Mouse (Mus musculus): ENCODE measurements around the gene Mob4. TPM values are rescaled to one million over a fixed set of nuclear protein-coding genes. Genes with fewer than 3 reads are reported as not detected.

Mob4 gene
- polyA plus RNA-seq, 1 experiment from 2014 or later, result 40.1 TPM

GRCm38 (mm10) chr1:55160831-55161638, 30.0 kb downstream of the Mob4 start:
- H3K9me3 ChIP-seq (ENCODE audit: low read length), result no peaks in the 10 kb centered on the region
- no peaks in the 10 kb centered on the region for H3K27me3 ChIP-seq (ENCODE audit: insufficient read depth, low read length)
- TF ChIP-seq EP300 (IDR thresholded peaks at IDR 0.05; ENCODE audit: low read depth) (no peak), CTCF (IDR thresholded peaks at IDR 0.05; ENCODE audit: low read depth) (no peak)
- H3K9ac ChIP-seq (replicated peaks), result no peak overlapping the region
- H3K4me2 ChIP-seq (ENCODE audit: low read depth, low read length), result no peak overlapping the region
- H3K36me3 ChIP-seq (replicated peaks; ENCODE audit: insufficient read depth, low read length), result peaks cover 14% of the 10 kb centered on the region
- no peaks in the 10 kb centered on the region for H3K4me1 ChIP-seq (ENCODE audit: insufficient read depth)
- no peak for DNase-seq
- no peak overlapping the region for H3K4me3 ChIP-seq (ENCODE audit: low read depth, low read length)
- no peak for ATAC-seq
- H3K27ac ChIP-seq (ENCODE audit: low read depth), result no peak overlapping the region
- 88% methylated on average over 17 of the region's 17 CpGs for WGBS (ENCODE audit: insufficient replicate concordance)

- H3K4me2 ChIP-seq (ENCODE audit: low read depth, low read length), result no peak overlapping the region
- H3K36me3 ChIP-seq (replicated peaks; ENCODE audit: insufficient read depth, low read length), result peaks cover 8% of the 10 kb centered on the region
- no peaks in the 10 kb centered on the region for H3K4me1 ChIP-seq (ENCODE audit: insufficient read depth)
- TF ChIP-seq CTCF (IDR thresholded peaks at IDR 0.05; ENCODE audit: low read depth) (peak; percentile 69), EP300 (IDR thresholded peaks at IDR 0.05; ENCODE audit: low read depth) (no peak)
- no peaks in the 10 kb centered on the region for H3K27me3 ChIP-seq (ENCODE audit: insufficient read depth, low read length)
- 0 out of 2 replicates have a peak, but pooled peaks have one; percentile 43 for ATAC-seq
- WGBS (ENCODE audit: insufficient replicate concordance), result 75% methylated on average over 7 of the region's 7 CpGs
- peak; percentile 58 for DNase-seq
- H3K9me3 ChIP-seq (ENCODE audit: low read length), result no peaks in the 10 kb centered on the region
- H3K9ac ChIP-seq (replicated peaks), result no peak overlapping the region
- H3K4me3 ChIP-seq (ENCODE audit: low read depth, low read length), result no peak overlapping the region
- H3K27ac ChIP-seq (ENCODE audit: low read depth), result no peak overlapping the region
These were observed 30.9 kb downstream of the Mob4 start for GRCm38 (mm10) chr1:55161895-55162294.

GRCm38 (mm10) chr1:55162781-55163180, 31.8 kb downstream of the Mob4 start:
- DNase-seq, result no peak
- Histone ChIP-seq H3K36me3 (replicated peaks; ENCODE audit: insufficient read depth, low read length) (peaks cover 5% of the 10 kb centered on the region), H3K27me3 (ENCODE audit: insufficient read depth, low read length) (no peaks in the 10 kb centered on the region), H3K9me3 (ENCODE audit: low read length) (no peaks in the 10 kb centered on the region), H3K27ac (ENCODE audit: low read depth) (no peak overlapping the region), H3K4me3 (ENCODE audit: low read depth, low read length) (no peak overlapping the region), H3K4me2 (ENCODE audit: low read depth, low read length) (no peak overlapping the region), H3K4me1 (ENCODE audit: insufficient read depth) (no peaks in the 10 kb centered on the region), H3K9ac (replicated peaks) (no peak overlapping the region)
- 67% methylated on average over 5 of the region's 5 CpGs for WGBS (ENCODE audit: insufficient replicate concordance)
- TF ChIP-seq CTCF (IDR thresholded peaks at IDR 0.05; ENCODE audit: low read depth) (no peak), EP300 (IDR thresholded peaks at IDR 0.05; ENCODE audit: low read depth) (no peak)
- ATAC-seq, result no peak

GRCm38 (mm10) chr1:55164005-55164404, 33.0 kb downstream of the Mob4 start:
- no peaks in the 10 kb centered on the region for H3K9me3 ChIP-seq (ENCODE audit: low read length)
- H3K27me3 ChIP-seq (ENCODE audit: insufficient read depth, low read length), result no peaks in the 10 kb centered on the region
- no peak for DNase-seq
- 60% methylated on average over 5 of the region's 5 CpGs for WGBS (ENCODE audit: insufficient replicate concordance)
- TF ChIP-seq CTCF (IDR thresholded peaks at IDR 0.05; ENCODE audit: low read depth) (no peak), EP300 (IDR thresholded peaks at IDR 0.05; ENCODE audit: low read depth) (no peak)
- no peak for ATAC-seq
- no peak overlapping the region for H3K4me2 ChIP-seq (ENCODE audit: low read depth, low read length)
- no peaks in the 10 kb centered on the region for H3K4me1 ChIP-seq (ENCODE audit: insufficient read depth)
- peaks cover under 1% of the 10 kb centered on the region for H3K36me3 ChIP-seq (replicated peaks; ENCODE audit: insufficient read depth, low read length)
- no peak overlapping the region for H3K9ac ChIP-seq (replicated peaks)
- H3K4me3 ChIP-seq (ENCODE audit: low read depth, low read length), result no peak overlapping the region
- no peak overlapping the region for H3K27ac ChIP-seq (ENCODE audit: low read depth)

GRCm38 (mm10) chr1:55167560-55167959, 36.5 kb downstream of the Mob4 start:
- no peak for ATAC-seq

GRCm38 (mm10) chr1:55168591-55168990, 37.6 kb downstream of the Mob4 start:
- no peak for DNase-seq
- Histone ChIP-seq H3K9me3 (ENCODE audit: low read length) (no peaks in the 10 kb centered on the region), H3K4me3 (ENCODE audit: low read depth, low read length) (no peak overlapping the region), H3K4me2 (ENCODE audit: low read depth, low read length) (no peak overlapping the region), H3K9ac (replicated peaks) (no peak overlapping the region), H3K36me3 (replicated peaks; ENCODE audit: insufficient read depth, low read length) (no peaks in the 10 kb centered on the region), H3K4me1 (ENCODE audit: insufficient read depth) (no peaks in the 10 kb centered on the region), H3K27ac (ENCODE audit: low read depth) (no peak overlapping the region), H3K27me3 (ENCODE audit: insufficient read depth, low read length) (no peaks in the 10 kb centered on the region)
- no peak for TF ChIP-seq EP300 (IDR thresholded peaks at IDR 0.05; ENCODE audit: low read depth)
- TF ChIP-seq CTCF (IDR thresholded peaks at IDR 0.05; ENCODE audit: low read depth), result no peak
- 77% methylated on average over 4 of the region's 4 CpGs for WGBS (ENCODE audit: insufficient replicate concordance)
- no peak for ATAC-seq

More at GRCm38 (mm10) chr1:55167560-55167959, 36.5 kb downstream of the Mob4 start:
- Histone ChIP-seq H3K36me3 (replicated peaks; ENCODE audit: insufficient read depth, low read length) (no peaks in the 10 kb centered on the region), H3K4me2 (ENCODE audit: low read depth, low read length) (no peak overlapping the region), H3K4me1 (ENCODE audit: insufficient read depth) (no peaks in the 10 kb centered on the region), H3K4me3 (ENCODE audit: low read depth, low read length) (no peak overlapping the region), H3K9ac (replicated peaks) (no peak overlapping the region), H3K27ac (ENCODE audit: low read depth) (no peak overlapping the region), H3K9me3 (ENCODE audit: low read length) (no peaks in the 10 kb centered on the region), H3K27me3 (ENCODE audit: insufficient read depth, low read length) (no peaks in the 10 kb centered on the region)
- DNase-seq, result no peak
- TF ChIP-seq EP300 (IDR thresholded peaks at IDR 0.05; ENCODE audit: low read depth), result no peak
- WGBS (ENCODE audit: insufficient replicate concordance), result 63% methylated on average over 4 of the region's 4 CpGs
